Mouse (Mus musculus): ENCODE measurements around the gene Trpc2.

Gene Trpc2

GRCm38 (mm10) chr7:102082816-102083215 lies at the start of gene Trpc2:
Gene Trpc2, plus strand, starts transcription at chr7:102083116.
- no peak for DNase-seq (ENCODE audit: low read depth)

DNA sequence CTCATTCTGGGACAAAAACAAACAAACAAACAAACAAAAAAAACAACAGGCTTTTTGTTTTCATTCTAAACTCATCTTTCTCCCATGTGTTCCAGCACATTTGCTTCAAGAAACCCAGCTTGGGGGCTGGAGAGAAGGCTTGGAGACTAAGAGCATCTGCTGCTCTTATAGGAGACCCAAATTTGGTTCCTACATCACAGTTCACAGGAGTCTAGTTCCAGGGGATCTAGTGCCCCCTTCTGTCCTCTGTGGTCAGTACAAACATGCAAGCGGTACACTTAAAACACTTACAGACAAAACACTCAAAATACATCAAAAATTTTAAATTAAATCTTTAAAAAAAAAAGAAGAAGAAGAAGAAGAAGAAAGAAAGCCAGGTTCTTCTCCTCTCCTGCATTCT lies 48.0 kb upstream of the Trpc2 start:
- peak; percentile 56 for DNase-seq (ENCODE audit: low read depth)

- no peak for DNase-seq (ENCODE audit: low read depth)
Measured at GRCm38 (mm10) chr7:102035534-102035933, 47.4 kb upstream of the Trpc2 start.

DNA sequence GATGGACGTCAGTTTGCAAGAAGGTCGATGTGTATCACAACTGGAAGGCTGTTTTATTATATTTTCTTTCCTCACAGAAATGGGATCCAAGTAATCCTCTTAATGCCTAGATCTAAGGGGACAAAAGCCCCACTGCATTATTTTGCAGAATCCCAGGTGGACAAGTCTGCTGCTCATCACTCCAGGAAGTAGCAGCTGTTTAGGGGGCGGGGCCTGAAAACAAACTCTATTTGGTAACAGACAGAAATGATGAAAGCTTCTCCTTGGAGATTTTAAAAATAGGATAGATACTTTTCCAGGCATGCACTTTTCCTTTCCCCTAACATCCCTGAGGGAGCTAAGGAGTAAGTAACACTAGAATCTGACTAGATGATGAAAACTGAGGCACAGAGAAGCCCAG lies 45.6 kb upstream of the Trpc2 start:
- no peak for DNase-seq (ENCODE audit: low read depth)

DNA sequence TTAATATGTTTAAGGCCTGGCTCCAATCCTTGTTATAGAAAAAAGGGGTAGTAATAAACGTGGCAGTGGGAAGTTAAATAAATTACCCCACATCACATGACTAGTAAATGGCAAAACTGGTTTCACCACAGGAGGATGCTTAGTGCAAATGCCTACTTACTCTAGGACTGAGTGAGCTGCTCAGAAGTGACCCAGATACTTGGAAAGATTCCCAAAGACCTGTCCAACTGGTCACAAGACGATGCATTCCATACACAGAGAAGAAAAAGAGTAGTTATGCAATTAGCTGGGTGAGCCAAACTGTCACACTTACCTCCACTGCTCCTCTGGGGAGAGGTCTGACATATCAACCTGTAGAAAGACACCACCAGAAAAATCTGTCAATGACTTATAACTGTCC lies 40.6 kb upstream of the Trpc2 start:
- DNase-seq (ENCODE audit: low read depth) = no peak

GRCm38 (mm10) chr7:102048524-102048923 lies 34.4 kb upstream of the Trpc2 start:
- DNase-seq (ENCODE audit: low read depth) = peak; percentile 56

DNA sequence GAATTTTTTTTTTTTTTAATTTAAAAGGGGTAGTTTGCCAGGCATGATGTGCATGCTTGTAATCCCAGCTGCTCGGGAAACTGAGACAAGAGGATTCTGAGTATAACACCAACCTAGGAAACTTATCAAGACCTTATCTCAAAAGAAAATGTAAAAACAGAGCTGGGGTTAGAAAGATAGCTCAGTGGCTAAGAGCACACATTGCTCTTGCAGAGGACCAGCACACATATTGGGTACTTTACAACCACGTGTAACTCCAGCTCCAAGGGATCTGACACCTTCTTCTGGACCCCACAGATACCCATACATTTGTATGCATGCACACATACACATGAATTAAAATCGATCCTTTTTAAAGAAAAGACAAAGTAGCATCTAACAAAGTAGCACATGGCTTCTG lies 21.6 kb upstream of the Trpc2 start:
- no peak for DNase-seq (ENCODE audit: low read depth)

- no peak for DNase-seq (ENCODE audit: low read depth)
Measured at GRCm38 (mm10) chr7:102062203-102062602, 20.7 kb upstream of the Trpc2 start.

DNA sequence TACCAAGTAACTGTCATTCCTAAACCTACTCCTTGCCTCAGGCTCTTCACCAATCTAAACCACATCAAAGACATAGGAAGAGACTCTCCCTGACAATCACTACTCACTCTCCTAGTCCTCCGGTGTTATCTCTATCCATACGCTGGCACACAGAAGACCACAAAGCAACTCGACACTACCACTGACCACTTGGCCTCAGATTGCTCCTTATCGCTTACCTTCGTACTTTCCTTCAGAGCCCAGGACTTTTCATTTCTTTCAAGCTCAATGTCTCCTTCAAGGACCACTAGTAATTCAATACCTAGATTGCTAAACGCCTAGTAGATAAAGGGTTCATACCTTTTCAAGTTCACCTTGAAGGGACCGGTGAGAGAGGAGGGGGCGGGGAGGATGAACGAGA lies 19.0 kb upstream of the Trpc2 start:
- DNase-seq (ENCODE audit: low read depth) = peak; percentile 78

- DNase-seq (ENCODE audit: low read depth) = peak; percentile 10
Measured at GRCm38 (mm10) chr7:102064655-102065045, 18.3 kb upstream of the Trpc2 start.

DNA sequence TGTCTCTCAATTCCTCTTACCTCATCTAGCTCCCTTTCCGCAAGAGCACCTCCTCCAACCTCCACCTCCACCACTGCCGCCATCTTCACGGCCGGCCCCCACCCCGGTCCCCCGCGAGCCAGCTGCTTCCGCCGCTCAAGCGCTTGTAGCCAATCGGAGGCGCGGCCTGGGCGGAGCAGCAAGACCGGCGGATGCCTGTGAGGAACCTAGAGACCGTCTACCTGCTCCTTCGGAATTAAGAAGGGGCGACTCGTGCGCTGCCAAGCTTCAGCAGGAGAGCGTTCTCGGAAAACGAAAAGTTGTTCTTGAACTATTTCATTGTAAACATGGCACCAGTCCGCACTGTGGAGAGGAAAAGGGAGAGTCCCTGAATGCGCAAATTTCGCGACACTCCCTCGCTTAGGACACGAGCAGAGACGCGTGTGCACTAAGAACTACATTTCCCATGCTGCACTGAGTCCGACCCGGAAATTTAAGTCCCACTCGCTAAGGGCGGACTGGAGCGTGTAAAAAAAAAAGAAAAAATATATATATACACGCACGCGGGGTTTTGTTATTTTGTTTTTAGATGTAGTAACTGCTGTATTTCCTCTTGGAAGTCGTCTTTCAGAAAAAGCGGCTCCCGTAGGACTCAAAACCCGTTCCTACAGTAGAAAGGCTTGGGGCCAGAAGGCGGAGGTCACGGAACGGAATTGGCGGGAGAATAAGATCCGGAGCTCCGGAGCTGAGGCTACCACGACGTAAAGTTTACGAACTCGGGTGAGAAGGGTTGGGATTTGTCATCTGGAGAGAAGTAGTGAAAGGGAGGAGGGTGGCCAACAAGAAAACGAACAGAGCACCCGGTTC lies 17.6 kb upstream of the Trpc2 start, which contains the start of the genes Rnf121, Xndc1 and Xntrpc:
Gene Rnf121 (minus strand): TSS at position 424 of the 846 bp plus-strand sequence.
Gene Xndc1 (plus strand): TSS at position 466 of the 846 bp plus-strand sequence.
Gene Xntrpc (plus strand): TSS at position 668 of the 846 bp plus-strand sequence.
- DNase-seq (ENCODE audit: low read depth) = peak; percentile 97

DNA sequence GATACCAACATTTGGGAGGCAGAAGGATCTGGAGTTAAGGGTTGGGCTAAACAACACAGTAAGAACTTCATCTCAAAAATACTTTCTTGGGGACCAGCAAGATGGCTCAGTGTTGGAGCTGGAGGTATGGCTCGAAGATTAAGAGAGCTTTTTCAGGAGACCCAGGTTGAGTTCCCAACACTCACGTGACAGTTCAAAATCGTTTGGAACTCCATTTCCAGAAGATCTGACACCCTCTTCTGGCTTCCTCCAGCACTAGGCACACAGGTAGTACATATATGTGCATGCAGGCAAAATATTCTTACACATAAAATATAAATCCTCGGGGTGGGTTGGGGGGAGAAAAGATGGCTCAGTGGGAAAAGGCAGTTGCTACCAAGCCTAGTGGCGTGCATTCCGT lies 16.6 kb upstream of the Trpc2 start:
- DNase-seq (ENCODE audit: low read depth) = peak; percentile 26

DNA sequence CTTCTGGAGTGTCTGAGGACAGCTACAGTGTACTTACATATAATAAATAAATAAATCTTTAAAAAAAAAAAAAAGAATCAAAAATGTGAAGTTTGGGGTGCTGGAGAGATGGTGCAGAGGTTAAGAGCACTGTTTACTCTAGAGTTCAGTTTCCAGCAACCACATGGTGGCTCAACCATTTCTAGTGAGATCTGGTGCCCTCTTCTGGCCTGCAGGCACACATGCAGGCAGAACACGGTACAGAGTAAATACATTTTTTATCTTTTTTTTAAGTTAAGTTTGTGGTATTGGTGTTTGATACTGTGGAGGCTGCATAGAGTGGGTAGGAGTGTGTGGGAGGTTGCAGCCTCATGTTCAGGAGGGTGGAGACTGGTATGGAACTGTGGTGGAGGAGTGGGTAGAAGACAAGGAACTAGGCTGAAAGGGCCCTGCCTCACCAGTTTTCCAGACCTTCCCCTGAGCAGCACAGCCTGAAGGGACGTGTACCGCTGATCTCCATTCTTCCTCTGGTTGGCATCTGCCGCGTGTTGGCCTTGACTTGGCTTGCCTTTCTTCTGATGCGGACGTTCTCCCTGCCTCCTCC lies 6.1 kb upstream of the Trpc2 start:
- DNase-seq (ENCODE audit: low read depth) = peak; percentile 69

DNA sequence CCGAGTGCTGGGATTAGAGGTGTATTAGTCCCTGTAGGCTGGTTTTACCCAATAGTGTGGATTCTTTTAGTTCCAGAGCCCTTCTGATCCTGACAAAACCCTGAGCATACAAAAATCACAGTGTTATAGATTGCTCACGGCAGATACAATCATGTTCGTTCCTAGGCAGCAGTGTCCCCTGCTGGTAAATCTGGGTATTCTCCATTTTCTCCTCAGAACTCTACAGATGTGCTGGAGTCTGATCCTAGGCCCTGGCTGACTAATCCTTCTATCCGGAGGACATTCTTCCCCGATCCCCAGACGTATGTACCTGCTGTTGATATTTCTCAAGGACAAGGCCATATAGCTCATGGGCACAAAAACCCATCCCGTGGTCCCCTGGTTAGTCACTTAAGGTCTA lies 4.4 kb upstream of the Trpc2 start:
- DNase-seq (ENCODE audit: low read depth) = peak; percentile 54

- DNase-seq (ENCODE audit: low read depth) = no peak
Measured at GRCm38 (mm10) chr7:102080311-102080710, 2.6 kb upstream of the Trpc2 start.

- no peak for DNase-seq (ENCODE audit: low read depth)
Measured at GRCm38 (mm10) chr7:102081784-102082183, 1.1 kb upstream of the Trpc2 start.

DNA sequence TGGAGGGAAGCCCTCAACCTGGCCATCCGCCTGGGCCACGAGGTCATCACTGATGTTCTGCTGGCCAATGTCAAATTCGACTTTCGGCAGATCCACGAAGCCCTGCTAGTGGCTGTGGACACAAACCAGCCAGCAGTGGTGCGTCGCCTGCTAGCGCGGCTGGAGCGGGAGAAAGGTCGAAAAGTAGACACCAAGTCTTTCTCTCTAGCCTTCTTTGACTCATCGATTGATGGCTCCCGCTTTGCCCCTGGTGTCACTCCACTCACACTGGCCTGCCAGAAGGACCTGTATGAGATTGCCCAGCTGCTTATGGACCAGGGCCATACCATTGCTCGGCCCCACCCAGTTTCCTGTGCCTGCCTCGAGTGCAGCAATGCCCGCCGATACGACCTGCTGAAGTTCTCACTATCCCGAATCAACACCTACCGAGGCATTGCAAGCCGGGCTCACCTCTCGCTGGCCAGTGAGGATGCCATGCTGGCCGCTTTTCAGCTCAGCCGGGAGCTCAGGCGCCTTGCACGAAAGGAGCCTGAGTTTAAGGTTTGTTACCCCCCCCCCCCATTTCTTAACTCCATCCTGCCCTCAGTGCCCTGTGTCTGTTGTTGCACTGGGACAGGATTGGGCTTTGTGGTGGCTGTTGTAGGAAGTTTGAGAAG lies 1.3 kb downstream of the Trpc2 start:
- no peak for DNase-seq (ENCODE audit: low read depth)

DNA sequence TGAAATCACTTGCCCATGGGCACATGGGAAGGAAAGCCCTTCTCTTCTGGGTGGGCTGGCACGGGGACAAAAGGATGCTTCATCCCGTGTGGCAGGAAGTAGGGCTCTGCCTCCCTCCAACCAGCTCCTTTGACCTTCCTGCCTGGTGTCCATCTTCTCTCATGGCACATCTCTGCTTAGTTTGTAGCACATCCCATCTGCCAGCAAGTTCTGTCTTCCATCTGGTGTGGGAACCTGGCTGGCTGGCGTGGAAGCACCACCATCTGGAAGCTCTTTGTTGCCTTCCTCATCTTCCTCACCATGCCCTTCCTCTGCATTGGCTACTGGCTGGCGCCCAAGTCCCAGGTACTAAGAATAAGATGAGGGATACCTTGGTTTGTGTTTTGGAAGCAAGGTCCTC lies 4.4 kb downstream of the Trpc2 start:
- no peak for DNase-seq (ENCODE audit: low read depth)

DNA sequence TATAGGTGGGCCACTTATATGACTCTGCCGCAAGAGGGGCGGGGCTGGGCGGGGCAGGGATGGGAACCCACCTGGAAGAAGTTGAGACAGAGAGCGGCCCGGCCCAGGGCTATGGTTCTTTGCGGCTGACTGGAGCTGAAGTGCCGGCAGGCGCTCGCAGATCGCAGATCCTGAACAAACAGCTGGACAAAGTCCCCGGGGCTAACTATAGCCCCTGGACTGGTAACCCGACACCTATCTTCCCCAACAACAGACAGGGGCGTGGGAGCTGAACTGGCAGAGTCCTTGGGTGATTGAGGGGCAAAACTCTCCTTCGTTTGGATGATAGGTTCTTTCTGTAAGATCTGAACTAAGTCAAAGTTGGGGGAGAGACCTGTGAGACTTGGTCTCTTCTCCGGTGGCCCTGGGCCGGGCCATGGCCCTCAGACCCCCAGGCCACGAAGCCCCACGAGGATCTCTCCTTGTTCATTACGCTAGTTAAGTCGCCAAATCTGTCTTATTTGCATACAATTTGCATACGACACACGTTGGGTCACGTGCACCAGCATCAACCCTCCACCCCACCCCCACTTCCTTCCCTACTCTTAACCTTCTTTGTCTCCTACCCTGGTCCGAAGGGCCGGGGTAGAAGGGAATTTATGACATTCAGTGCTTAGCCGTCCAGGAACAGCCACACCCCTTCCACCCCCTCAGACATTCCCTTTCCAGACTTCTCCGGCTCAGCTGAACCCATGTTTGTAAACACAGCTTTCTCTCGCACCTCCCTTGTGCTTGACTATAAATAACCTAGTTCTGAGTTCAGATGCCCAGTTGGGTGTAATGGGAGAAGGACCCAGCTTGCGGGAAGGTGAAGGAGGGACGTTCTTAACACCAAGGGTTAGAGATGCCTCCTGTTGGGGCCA lies 17.1 kb downstream of the Trpc2 start:
- peak; percentile 41 for DNase-seq (ENCODE audit: low read depth)

DNA sequence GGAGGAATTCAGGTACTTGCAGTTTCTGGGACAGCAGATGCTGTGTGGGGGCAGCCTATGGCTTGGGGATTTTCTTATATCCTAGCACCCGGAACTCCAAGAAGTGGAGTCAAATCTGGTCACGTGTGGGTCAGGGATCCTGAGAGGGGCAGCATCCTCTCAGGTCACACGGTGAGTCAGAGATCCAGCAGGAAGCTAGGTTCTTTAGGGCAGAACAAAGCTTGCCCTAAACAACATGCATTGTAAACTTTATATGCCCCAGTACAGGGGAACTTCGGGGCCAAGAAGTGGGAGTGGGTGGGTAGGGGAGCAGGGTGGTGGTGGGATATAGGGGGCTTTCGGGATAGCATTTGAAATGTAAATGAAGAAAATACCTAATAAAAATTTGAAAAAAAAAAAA lies 18.0 kb downstream of the Trpc2 start:
- DNase-seq (ENCODE audit: low read depth) = no peak

- DNase-seq (ENCODE audit: low read depth) = no peak
Measured at GRCm38 (mm10) chr7:102101487-102101886, 18.6 kb downstream of the Trpc2 start, which contains the start of gene Art1. Gene Art1, plus strand, starts transcription at chr7:102101743.

DNA sequence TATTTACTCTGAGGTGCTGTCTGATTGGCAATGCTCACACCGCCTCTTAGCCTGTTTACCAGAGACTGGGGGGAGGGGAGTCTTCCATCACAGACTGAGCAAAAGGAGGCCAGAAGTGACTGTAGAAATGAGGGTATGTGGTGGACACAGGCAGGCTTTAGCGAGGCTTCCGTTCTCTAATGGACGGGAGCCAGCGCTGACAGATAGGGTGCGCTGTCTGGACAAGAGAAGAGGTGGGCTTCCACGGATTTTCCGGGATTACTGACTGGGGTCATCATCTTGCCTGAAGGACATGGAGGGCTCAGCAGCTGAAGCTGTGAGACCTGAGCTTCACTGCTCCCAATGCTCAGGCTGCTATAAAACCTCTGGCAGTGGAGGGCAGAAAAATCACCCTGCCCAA lies 19.3 kb downstream of the Trpc2 start:
- no peak for DNase-seq (ENCODE audit: low read depth)
